Mouse (Mus musculus): ENCODE measurements around the gene Nadk2. TPM values are rescaled to one million over a fixed set of nuclear protein-coding genes. Genes with fewer than 3 reads are reported as not detected.

Nadk2 gene
- 22.2 TPM for polyA plus RNA-seq (2017; shearing (Covaris generic))

DNA sequence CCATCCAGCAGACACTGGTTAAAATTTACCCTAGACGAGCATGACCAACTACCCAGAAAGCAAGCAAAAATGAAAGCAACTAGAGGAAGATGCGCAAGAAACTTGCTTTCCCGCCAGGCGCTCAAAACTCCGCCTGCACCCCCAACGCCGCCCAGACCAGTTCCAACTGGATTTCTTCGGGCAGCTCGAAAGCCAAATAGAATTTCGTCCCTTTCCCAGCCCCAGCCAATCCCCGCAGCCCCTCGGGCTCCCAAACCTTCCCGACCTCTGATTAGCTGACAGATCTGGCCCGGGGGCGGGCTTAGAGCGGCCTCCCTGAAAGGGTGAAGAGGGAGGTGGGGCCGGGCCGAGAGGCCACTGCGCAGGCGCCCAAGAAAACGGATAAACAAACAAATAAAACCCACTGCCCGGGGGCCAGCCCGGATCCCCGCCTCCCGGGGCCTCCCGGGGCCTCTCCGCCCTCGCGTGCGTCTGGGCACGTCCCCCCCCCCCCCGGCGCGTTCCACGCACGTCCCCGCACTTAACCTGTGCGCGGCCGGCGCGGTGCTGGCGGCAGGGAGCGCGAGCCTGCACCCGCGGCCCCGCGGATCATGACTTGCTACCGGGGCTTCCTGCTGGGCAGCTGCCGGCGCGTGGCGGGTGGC, at the start of gene Nadk2:
TSS of gene Nadk2 (plus strand) at position 349 of the 644 bp plus-strand sequence.

DNA sequence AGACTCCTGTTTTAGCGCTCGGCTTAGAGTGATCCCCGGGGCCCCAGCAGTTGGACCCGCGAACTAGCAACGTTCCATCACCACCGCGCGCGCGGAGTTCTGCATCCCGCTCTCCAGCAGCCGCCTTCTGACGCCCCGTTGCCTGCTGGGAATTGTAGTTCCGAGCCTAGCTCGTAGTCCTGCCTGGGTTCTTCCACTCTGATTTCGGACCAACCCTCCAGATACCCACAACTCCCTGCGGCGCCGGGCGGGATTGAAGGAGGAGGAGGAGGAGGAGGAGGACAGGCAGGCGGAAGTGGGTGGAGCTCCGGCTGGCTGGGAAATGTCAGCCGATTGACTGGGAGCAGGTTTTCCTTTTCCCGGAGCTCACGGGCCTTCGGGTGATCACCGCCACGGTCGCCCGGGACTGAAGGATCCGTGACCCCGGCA, 69.2 kb downstream of the Nadk2 start, which contains the start of gene Lmbrd2:
TSS of gene Lmbrd2 (plus strand) at position 299 of the 429 bp plus-strand sequence.

DNA sequence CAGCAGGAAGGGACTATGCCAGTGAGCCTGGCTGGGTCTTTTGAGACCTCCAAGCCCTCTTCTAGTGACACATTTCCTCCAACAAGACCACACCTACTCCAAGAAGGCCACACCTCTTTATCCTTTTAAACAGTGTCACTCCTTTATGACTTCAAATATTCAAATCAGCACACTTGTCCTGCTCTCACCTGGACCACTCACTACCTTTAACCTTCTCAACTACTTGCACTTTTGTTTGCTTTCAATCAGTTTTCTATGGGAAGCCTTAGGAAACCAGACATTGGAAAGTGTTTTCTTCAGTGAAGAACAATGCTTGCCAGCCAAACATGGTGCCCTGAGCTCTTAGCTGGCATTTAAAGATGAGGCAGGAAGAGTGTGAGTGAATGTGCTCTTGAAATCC, 84.3 kb downstream of the Nadk2 start, which contains the start of gene Skp2:
TSS of gene Skp2 (minus strand) at position 101 of the 400 bp plus-strand sequence.

Other genes with a start within 250 kb of the Nadk2 start
- gene Ranbp3l, start 103.3 kb upstream of the Nadk2 start, polyA plus RNA-seq (2017; shearing (Covaris generic)) = 0.33 TPM
- 2.4 TPM for gene Lmbrd2, start 69.3 kb downstream of the Nadk2 start, polyA plus RNA-seq (2017; shearing (Covaris generic))
- gene Skp2, start 84.2 kb downstream of the Nadk2 start, polyA plus RNA-seq (2017; shearing (Covaris generic)) = 3.4 TPM
- gene Ugt3a1, start 205.6 kb downstream of the Nadk2 start, polyA plus RNA-seq (2017; shearing (Covaris generic)) = not detected